Mouse (Mus musculus): ENCODE results near the gene Epb41l1. TPM values are rescaled to one million over a fixed set of nuclear protein-coding genes. Genes with fewer than 3 reads are reported as not detected.

Gene Epb41l1
- polyA plus RNA-seq, 1 experiment, result 4.0 TPM

- Histone ChIP-seq H3K27ac (ENCODE audit: control insufficient read depth, insufficient read depth, low read depth, low read length) (no peak overlapping the region), H3K36me3 (ENCODE audit: control insufficient read depth, insufficient read depth, low read length) (no peaks in the 10 kb centered on the region), H3K4me3 (ENCODE audit: control insufficient read depth, low read depth, low read length) (no peak overlapping the region), H3K27me3 (ENCODE audit: control insufficient read depth, insufficient read depth, low read length) (no peaks in the 10 kb centered on the region), H3K4me1 (ENCODE audit: control insufficient read depth, insufficient read depth, low read length) (peaks cover 6% of the 10 kb centered on the region; the same call in 1 of the 2 replicates)
- TF ChIP-seq POLR2A (IDR thresholded peaks at IDR 0.05; ENCODE audit: control insufficient read depth, low read depth, low read length) (no peak), CTCF (IDR thresholded peaks at IDR 0.05; ENCODE audit: control insufficient read depth, insufficient read depth, insufficient replicate concordance, low read depth, low read length) (no peak)
Measured at GRCm38 (mm10) chr2:156423672-156424071, 3.0 kb downstream of the Epb41l1 start.

- no peak overlapping the region for H3K27ac ChIP-seq (ENCODE audit: control insufficient read depth, insufficient read depth, low read depth, low read length)
- peaks cover 3% of the 10 kb centered on the region; the same call in 1 of the 2 replicates for H3K4me1 ChIP-seq (ENCODE audit: control insufficient read depth, insufficient read depth, low read length)
- H3K4me3 ChIP-seq (ENCODE audit: control insufficient read depth, low read depth, low read length), result no peak overlapping the region
- no peaks in the 10 kb centered on the region for H3K36me3 ChIP-seq (ENCODE audit: control insufficient read depth, insufficient read depth, low read length)
- no peak for TF ChIP-seq POLR2A (IDR thresholded peaks at IDR 0.05; ENCODE audit: control insufficient read depth, low read depth, low read length)
- TF ChIP-seq CTCF (IDR thresholded peaks at IDR 0.05; ENCODE audit: control insufficient read depth, insufficient read depth, insufficient replicate concordance, low read depth, low read length), result no peak
- no peaks in the 10 kb centered on the region for H3K27me3 ChIP-seq (ENCODE audit: control insufficient read depth, insufficient read depth, low read length)
Measured at GRCm38 (mm10) chr2:156425618-156426017, 4.9 kb downstream of the Epb41l1 start.

DNA sequence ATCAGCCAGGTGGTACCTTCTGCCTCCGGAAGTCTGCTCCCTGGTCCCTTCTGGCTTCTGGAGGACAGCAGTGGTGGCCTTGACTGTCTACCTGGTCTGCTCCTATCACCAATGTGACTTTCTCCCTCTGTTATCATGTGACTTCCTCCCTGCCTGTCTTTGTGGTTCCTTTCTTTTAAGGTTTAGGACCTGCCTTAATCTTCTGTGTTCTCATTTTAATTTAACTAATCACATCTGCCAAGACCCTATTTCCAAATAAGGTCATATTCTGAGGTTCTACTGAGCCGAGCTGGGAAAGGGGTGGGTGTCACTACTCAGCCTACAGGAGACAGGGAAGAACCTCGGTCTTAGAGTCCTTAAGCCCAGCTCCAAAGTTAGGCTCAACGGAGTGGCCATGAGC is 5.4 kb downstream of the Epb41l1 start:
- TF ChIP-seq POLR2A (IDR thresholded peaks at IDR 0.05; ENCODE audit: control insufficient read depth, low read depth, low read length) (no peak), CTCF (IDR thresholded peaks at IDR 0.05; ENCODE audit: control insufficient read depth, insufficient read depth, insufficient replicate concordance, low read depth, low read length) (no peak)
- Histone ChIP-seq H3K27me3 (ENCODE audit: control insufficient read depth, insufficient read depth, low read length) (no peaks in the 10 kb centered on the region), H3K27ac (ENCODE audit: control insufficient read depth, insufficient read depth, low read depth, low read length) (no peak overlapping the region), H3K4me3 (ENCODE audit: control insufficient read depth, low read depth, low read length) (no peak overlapping the region), H3K36me3 (ENCODE audit: control insufficient read depth, insufficient read depth, low read length) (no peaks in the 10 kb centered on the region), H3K4me1 (ENCODE audit: control insufficient read depth, insufficient read depth, low read length) (peaks cover 1% of the 10 kb centered on the region; the same call in 1 of the 2 replicates)

- no peaks in the 10 kb centered on the region for H3K4me1 ChIP-seq (ENCODE audit: control insufficient read depth, insufficient read depth, low read length)
- H3K27ac ChIP-seq (ENCODE audit: control insufficient read depth, insufficient read depth, low read depth, low read length), result no peak overlapping the region
- no peak for TF ChIP-seq POLR2A (IDR thresholded peaks at IDR 0.05; ENCODE audit: control insufficient read depth, low read depth, low read length)
- no peak for TF ChIP-seq CTCF (IDR thresholded peaks at IDR 0.05; ENCODE audit: control insufficient read depth, insufficient read depth, insufficient replicate concordance, low read depth, low read length)
- H3K36me3 ChIP-seq (ENCODE audit: control insufficient read depth, insufficient read depth, low read length), result no peaks in the 10 kb centered on the region
- no peak overlapping the region for H3K4me3 ChIP-seq (ENCODE audit: control insufficient read depth, low read depth, low read length)
- H3K27me3 ChIP-seq (ENCODE audit: control insufficient read depth, insufficient read depth, low read length), result no peaks in the 10 kb centered on the region
Measured at GRCm38 (mm10) chr2:156429836-156430235, 9.1 kb downstream of the Epb41l1 start.

GRCm38 (mm10) chr2:156430326-156430725 is 9.6 kb downstream of the Epb41l1 start:
- no peak overlapping the region for H3K4me3 ChIP-seq (ENCODE audit: control insufficient read depth, low read depth, low read length)
- H3K27ac ChIP-seq (ENCODE audit: control insufficient read depth, insufficient read depth, low read depth, low read length), result no peak overlapping the region
- no peaks in the 10 kb centered on the region for H3K36me3 ChIP-seq (ENCODE audit: control insufficient read depth, insufficient read depth, low read length)
- TF ChIP-seq CTCF (IDR thresholded peaks at IDR 0.05; ENCODE audit: control insufficient read depth, insufficient read depth, insufficient replicate concordance, low read depth, low read length), result no peak
- no peak for TF ChIP-seq POLR2A (IDR thresholded peaks at IDR 0.05; ENCODE audit: control insufficient read depth, low read depth, low read length)
- H3K27me3 ChIP-seq (ENCODE audit: control insufficient read depth, insufficient read depth, low read length), result no peaks in the 10 kb centered on the region
- no peaks in the 10 kb centered on the region for H3K4me1 ChIP-seq (ENCODE audit: control insufficient read depth, insufficient read depth, low read length)

DNA sequence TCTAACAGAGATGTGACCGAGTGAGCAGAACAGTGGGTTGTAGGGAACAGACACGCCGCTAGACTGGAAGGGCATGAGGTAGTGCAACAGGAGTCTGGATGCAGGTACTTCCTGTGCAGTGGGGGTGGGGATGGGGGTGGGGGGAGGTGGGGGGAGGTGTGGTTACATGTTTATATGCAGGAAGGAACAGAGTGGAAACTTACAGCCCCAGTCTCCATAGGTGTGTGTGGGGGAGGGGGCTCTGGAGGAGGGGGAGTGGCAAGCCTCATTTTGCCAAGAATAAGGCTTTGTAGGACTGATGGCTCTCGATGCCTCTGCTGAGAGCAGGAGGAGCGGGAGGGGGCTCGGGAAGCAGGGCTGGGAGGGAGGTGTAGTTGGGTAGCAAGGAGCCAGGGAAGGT is 10.7 kb downstream of the Epb41l1 start:
- H3K27me3 ChIP-seq (ENCODE audit: control insufficient read depth, insufficient read depth, low read length), result no peaks in the 10 kb centered on the region
- H3K36me3 ChIP-seq (ENCODE audit: control insufficient read depth, insufficient read depth, low read length), result no peaks in the 10 kb centered on the region
- H3K27ac ChIP-seq (ENCODE audit: control insufficient read depth, insufficient read depth, low read depth, low read length), result no peak overlapping the region
- no peaks in the 10 kb centered on the region for H3K4me1 ChIP-seq (ENCODE audit: control insufficient read depth, insufficient read depth, low read length)
- TF ChIP-seq POLR2A (IDR thresholded peaks at IDR 0.05; ENCODE audit: control insufficient read depth, low read depth, low read length), result no peak
- TF ChIP-seq CTCF (IDR thresholded peaks at IDR 0.05; ENCODE audit: control insufficient read depth, insufficient read depth, insufficient replicate concordance, low read depth, low read length), result no peak
- no peak overlapping the region for H3K4me3 ChIP-seq (ENCODE audit: control insufficient read depth, low read depth, low read length)

DNA sequence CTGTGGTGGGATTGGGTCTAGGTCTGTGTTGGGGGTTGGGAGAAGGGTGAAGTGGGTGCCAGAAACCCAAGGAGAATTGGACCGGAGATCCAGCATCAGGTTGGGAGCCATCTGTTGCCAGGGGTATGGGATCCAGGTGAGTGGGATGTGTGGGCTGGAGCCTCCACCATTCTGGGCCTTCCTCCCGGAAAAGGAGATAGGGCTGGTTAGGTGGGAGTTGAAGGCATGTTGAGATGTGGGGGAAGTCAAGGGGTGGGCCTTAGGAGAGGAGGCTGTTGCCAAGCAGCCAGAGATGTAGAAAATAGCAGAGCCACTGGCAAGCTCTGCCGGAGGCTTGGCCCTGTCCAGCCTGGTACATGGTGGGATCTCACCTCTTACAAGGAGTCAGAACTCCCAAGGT is 11.4 kb downstream of the Epb41l1 start:
- no peak overlapping the region for H3K4me3 ChIP-seq (ENCODE audit: control insufficient read depth, low read depth, low read length)
- H3K27me3 ChIP-seq (ENCODE audit: control insufficient read depth, insufficient read depth, low read length), result no peaks in the 10 kb centered on the region
- TF ChIP-seq CTCF (IDR thresholded peaks at IDR 0.05; ENCODE audit: control insufficient read depth, insufficient read depth, insufficient replicate concordance, low read depth, low read length) (no peak), POLR2A (IDR thresholded peaks at IDR 0.05; ENCODE audit: control insufficient read depth, low read depth, low read length) (no peak)
- no peaks in the 10 kb centered on the region for H3K4me1 ChIP-seq (ENCODE audit: control insufficient read depth, insufficient read depth, low read length)
- H3K36me3 ChIP-seq (ENCODE audit: control insufficient read depth, insufficient read depth, low read length), result no peaks in the 10 kb centered on the region
- no peak overlapping the region for H3K27ac ChIP-seq (ENCODE audit: control insufficient read depth, insufficient read depth, low read depth, low read length)
